Mouse (Mus musculus): ENCODE results near the gene Sh3rf3.

The Sh3rf3 gene

DNA sequence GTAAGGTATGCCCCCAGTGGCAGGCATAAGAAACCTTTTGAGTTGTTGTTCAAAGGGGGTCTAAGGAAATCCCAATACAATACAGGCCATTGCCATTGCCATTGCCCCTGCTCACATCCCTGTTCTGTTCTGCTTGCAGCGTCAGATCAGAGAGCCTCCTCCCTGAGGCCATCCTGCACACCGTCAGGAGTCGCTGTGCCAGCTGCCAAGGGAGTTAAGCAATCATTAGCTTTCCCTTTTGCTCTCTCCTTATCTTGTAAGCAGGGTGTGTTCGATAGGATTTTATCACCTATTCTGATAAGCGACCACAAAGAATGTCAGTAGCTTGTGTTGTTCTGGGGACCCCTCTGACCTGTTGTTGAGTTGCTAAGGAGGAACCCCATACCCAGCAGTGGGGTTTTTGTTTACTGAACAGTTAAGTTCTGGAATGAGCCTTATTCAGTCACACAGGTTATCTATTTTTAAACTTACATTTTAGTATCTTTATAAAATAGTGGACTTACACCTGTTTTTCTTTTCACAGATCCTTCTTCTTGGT lies 339.5 kb downstream of the Sh3rf3 start:
- in situ Hi-C loops (cut with MboI, MseI): loop anchor here (5.0 kb wide), 1 partner anchor 135 kb away; no protein-coding TSS in a partner anchor

GRCm38 (mm10) chr10:59158627-59159026 lies 345.5 kb downstream of the Sh3rf3 start:
- in situ Hi-C loops (cut with MboI, MseI): no loop called here

DNA sequence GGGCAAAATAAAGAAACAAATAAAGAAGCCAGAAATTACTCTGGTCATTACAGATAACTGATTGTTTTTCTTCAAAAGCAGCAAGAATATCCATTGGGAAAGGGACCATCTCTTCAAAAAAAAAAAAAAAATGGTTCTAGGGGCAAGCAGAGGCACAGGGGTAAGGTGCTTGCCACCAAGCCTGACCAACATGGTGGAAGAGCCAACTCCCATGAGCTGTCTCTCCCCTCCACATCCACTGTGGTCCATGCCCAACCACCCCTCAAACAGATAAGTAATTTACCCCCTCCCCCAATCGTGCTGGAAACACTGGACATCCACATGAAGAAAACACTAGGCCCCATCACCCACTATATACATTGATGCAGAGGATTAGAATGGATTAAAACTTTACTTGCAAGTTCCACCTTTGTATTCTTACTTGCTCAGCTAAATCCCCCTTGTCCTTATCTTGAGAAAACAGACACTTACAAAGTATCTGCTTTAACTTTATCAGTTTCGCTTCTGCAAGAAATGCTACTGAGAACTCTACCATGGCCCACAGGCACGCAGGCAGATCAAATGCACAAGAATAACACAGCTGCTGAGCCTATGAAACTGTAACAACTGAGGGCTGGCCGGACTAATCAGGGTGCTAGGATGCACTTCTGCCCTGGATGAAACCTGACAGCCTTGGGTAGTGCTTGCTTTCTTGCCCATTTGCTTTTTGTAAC lies 349.2 kb downstream of the Sh3rf3 start:
- in situ Hi-C loops (cut with MboI, MseI): no loop called here

GRCm38 (mm10) chr10:59166104-59166944 lies 353.2 kb downstream of the Sh3rf3 start:
- in situ Hi-C loops (cut with MboI, MseI): no loop called here

GRCm38 (mm10) chr10:59171042-59171441 lies 357.9 kb downstream of the Sh3rf3 start:
- in situ Hi-C loops (cut with MboI, MseI): no loop called here

- in situ Hi-C loops (cut with MboI, MseI): no loop called here
These were observed 359.4 kb downstream of the Sh3rf3 start for GRCm38 (mm10) chr10:59172539-59172938.

- in situ Hi-C loops (cut with MboI, MseI): no loop called here
These were observed 366.5 kb downstream of the Sh3rf3 start for GRCm38 (mm10) chr10:59179620-59180019.

DNA sequence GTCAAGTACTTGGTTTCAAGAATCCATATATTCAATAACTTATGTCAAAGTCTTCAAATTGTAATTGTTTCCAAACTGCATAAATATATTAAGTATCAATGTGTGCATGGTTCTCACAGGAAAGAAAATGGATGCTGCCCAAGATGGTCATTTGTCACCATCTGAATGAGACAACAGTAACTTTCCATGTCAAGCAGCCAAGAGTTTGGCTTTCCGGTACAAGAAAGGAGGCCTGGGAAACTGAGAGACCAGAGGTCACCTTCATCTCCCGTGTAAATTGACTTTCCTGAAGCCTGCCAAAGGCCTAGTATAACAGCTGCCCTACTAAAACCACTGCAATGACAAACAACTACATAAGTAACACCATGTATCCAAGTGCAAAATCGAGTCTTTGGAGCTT lies 369.1 kb downstream of the Sh3rf3 start:
- in situ Hi-C loops (cut with MboI, MseI): no loop called here
